Mouse (Mus musculus) neural tube, embryonic 14.5 days (tissue): ENCODE measurements at regions not wholly inside any gene's neighbourhood (a gene's known extent, or its start where the extent isn't known, plus 50 kb on each side); places are given as distances from the start of the nearest gene placed in this dataset.
"Not testable (repeated sequence)": the region's sequence is repeated elsewhere in the genome, so short reads cannot be mapped to it uniquely, and the experiment has no call there.

Experiments used
- ATAC-seq: fragments of 200-750 bp; cut with Nextera tagmentation; 2 replicates; pipeline ENCODE4 v1.8.0; 2017; ENCODE audit warnings: low read depth, mild to moderate bottlenecking, moderate TSS enrichment, moderate library complexity
- H3K27ac ChIP-seq: fragments of 300-500 bp; sonication (generic); 2 replicates; pipeline ENCODE4 v1.5.1; 2014; ENCODE audit warnings: low read depth, mild to moderate bottlenecking, control low read depth, low read length, moderate library complexity, mixed read lengths
- H3K27me3 ChIP-seq: fragments of 300-500 bp; sonication (generic); 2 replicates; pipeline ENCODE4 v1.6.1; 2014; ENCODE audit warnings: low read length; ENCODE audit not compliant: control insufficient read depth, insufficient read depth
- H3K36me3 ChIP-seq: fragments of 300-500 bp; sonication (generic); 2 replicates; pipeline ENCODE4 v1.6.1; 2014; ENCODE audit warnings: low read length, mixed read lengths; ENCODE audit not compliant: control insufficient read depth, insufficient read depth
- H3K4me1 ChIP-seq: fragments of 300-500 bp; sonication (generic); 2 replicates; pipeline ENCODE4 v1.6.1; 2014; ENCODE audit warnings: low read length; ENCODE audit not compliant: control insufficient read depth, insufficient read depth
- H3K4me2 ChIP-seq: fragments of 300-500 bp; sonication (generic); 2 replicates; pipeline ENCODE4 v1.6.1; 2014; ENCODE audit warnings: mild to moderate bottlenecking, low read depth, low read length, control low read depth
- H3K4me3 ChIP-seq: fragments of 300-500 bp; sonication (generic); 2 replicates; pipeline ENCODE4 v1.5.1; 2014; ENCODE audit warnings: low read depth, low read length, control low read depth, mixed read lengths
- H3K9ac ChIP-seq: fragments of 300-500 bp; sonication (generic); replicated peaks from 2 replicates; pipeline ENCODE4 v1.6.1; 2014; ENCODE audit warnings: low read depth, mild to moderate bottlenecking, control low read depth, low read length, mixed read lengths
- H3K9me3 ChIP-seq: fragments of 300-500 bp; sonication (generic); 2 replicates; pipeline ENCODE4 v1.6.1; 2016; ENCODE audit warnings: low read length; ENCODE audit not compliant: control insufficient read depth
- WGBS: fragments of 180-500 bp; shearing (Covaris S2); extraction: QIAGEN DNeasy Blood & Tissue Kit; methylation state at CpG from one replicate; pipeline ENCODE4 v1.1.7; 2014; 5-methylcytosine and 5-hydroxymethylcytosine counted together

GRCm38 (mm10) chr13:44674926-44675650 lies 54.2 kb upstream of the Jarid2 start:
- Histone ChIP-seq H3K36me3 (no peaks in the 10 kb centered on the region), H3K27ac (no peak overlapping the region), H3K27me3 (no peaks in the 10 kb centered on the region), H3K4me3 (no peak overlapping the region), H3K4me2 (no peak overlapping the region), H3K4me1 (no peaks in the 10 kb centered on the region), H3K9me3 (no peaks in the 10 kb centered on the region), H3K9ac (no peak overlapping the region)
- 66% methylated on average over 8 of the region's 8 CpGs for WGBS
- no peak for ATAC-seq

GRCm38 (mm10) chr13:44676041-44676440 lies 53.2 kb upstream of the Jarid2 start:
- Histone ChIP-seq H3K4me1 (no peaks in the 10 kb centered on the region), H3K36me3 (no peaks in the 10 kb centered on the region), H3K4me2 (no peak overlapping the region), H3K4me3 (no peak overlapping the region), H3K9me3 (no peaks in the 10 kb centered on the region), H3K27ac (no peak overlapping the region), H3K27me3 (no peaks in the 10 kb centered on the region), H3K9ac (no peak overlapping the region)
- WGBS: 92% methylated on average over 6 of the region's 6 CpGs
- no peak for ATAC-seq

- Histone ChIP-seq H3K27ac (no peak overlapping the region), H3K9me3 (no peaks in the 10 kb centered on the region)
- WGBS: 58% methylated on average over 3 of the region's 3 CpGs
These were observed 51.2 kb upstream of the Jarid2 start for GRCm38 (mm10) chr13:44678121-44678520.

GRCm38 (mm10) chr13:44679457-44679856 lies 49.8 kb upstream of the Jarid2 start:
- not testable (repeated sequence) for H3K4me2 ChIP-seq, H3K27ac ChIP-seq, H3K36me3 ChIP-seq, ATAC-seq, H3K27me3 ChIP-seq, H3K4me1 ChIP-seq, H3K9me3 ChIP-seq, H3K4me3 ChIP-seq, H3K9ac ChIP-seq
- WGBS: 74% methylated on average over 5 of the region's 7 CpGs

More at GRCm38 (mm10) chr13:44678121-44678520, 51.2 kb upstream of the Jarid2 start:
- Histone ChIP-seq H3K4me3 (no peak overlapping the region), H3K9ac (no peak overlapping the region), H3K36me3 (no peaks in the 10 kb centered on the region), H3K27me3 (no peaks in the 10 kb centered on the region), H3K4me2 (no peak overlapping the region), H3K4me1 (no peaks in the 10 kb centered on the region)
- no peak for ATAC-seq
